In the genomic region with DNA sequence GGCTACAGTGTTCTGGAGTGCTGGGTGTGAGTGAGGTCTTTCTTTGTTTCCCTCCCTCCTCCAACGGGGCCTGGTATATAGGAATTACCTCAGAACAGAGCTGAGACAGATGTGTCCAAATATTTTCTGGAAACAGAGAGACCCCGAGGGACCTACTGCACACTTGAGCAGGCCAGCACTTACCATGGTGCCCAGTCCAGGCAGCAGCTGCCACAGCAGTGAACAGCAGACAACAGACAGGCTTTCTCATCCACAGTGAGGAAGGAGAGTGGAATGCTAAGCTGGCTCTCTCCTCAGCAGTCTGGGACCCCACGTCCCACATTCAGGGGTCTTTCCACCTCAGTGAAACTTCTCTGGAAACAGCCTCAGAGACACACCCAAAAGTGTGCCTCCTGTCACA, we compare ENCODE assay signal across 26 mouse cellular contexts.
DNase-seq lines count a peak whose midpoint lies in the region; ATAC-seq lines count a peak whose summit lies in the region.
"Had no signal": no experiment of that assay in that cellular context is flagged by ENCODE, and none has a peak within 500 bp of the region (broad histone marks: within the 10 kb centered on the region; RNA-seq: fewer than 3 reads in every experiment).

No protein-coding gene starts in this region.

- no peaks in the 10 kb centered on the region for H3K9me3 ChIP-seq in hindbrain, embryonic 13.5 days
- H3K9me3 ChIP-seq in hindbrain, embryonic 10.5 days: no peaks in the 10 kb centered on the region
- H3K9me3 ChIP-seq in neural tube, embryonic 14.5 days (ENCODE audit: control insufficient read depth, low read length): no peaks in the 10 kb centered on the region
- H3K9me3 ChIP-seq in neural tube, embryonic 15.5 days (replicated peaks): no peaks in the 10 kb centered on the region
- H3K9me3 ChIP-seq in hindbrain, embryonic 16.5 days (ENCODE audit: control insufficient read depth, low read length): no peaks in the 10 kb centered on the region
- H3K9me3 ChIP-seq: heart, embryonic 15.5 days; liver, embryonic 13.5 days; neural tube, embryonic 12.5 days; stomach, embryonic 15.5 days had no signal

- no peaks in the 10 kb centered on the region for H3K36me3 ChIP-seq in hindbrain, embryonic 13.5 days
- no peaks in the 10 kb centered on the region for H3K36me3 ChIP-seq in hindbrain, embryonic 10.5 days
- no peaks in the 10 kb centered on the region for H3K36me3 ChIP-seq in neural tube, embryonic 14.5 days (ENCODE audit: control insufficient read depth, insufficient read depth, low read length)
- no peaks in the 10 kb centered on the region for H3K36me3 ChIP-seq in neural tube, embryonic 15.5 days
- H3K36me3 ChIP-seq in hindbrain, embryonic 16.5 days (ENCODE audit: control insufficient read depth, insufficient read depth, low read length): no peaks in the 10 kb centered on the region
- H3K36me3 ChIP-seq: heart, embryonic 15.5 days; liver, embryonic 13.5 days; neural tube, embryonic 12.5 days; stomach, embryonic 15.5 days had no signal

- H3K9ac ChIP-seq in hindbrain, embryonic 13.5 days: no peak overlapping the region
- no peak overlapping the region for H3K9ac ChIP-seq in neural tube, embryonic 14.5 days (replicated peaks; ENCODE audit: low read depth, low read length)
- no peak overlapping the region for H3K9ac ChIP-seq in neural tube, embryonic 15.5 days (replicated peaks)
- no peak overlapping the region for H3K9ac ChIP-seq in hindbrain, embryonic 16.5 days (ENCODE audit: low read depth, low read length)
- H3K9ac ChIP-seq: heart, embryonic 15.5 days; liver, embryonic 13.5 days; neural tube, embryonic 12.5 days; stomach, embryonic 15.5 days had no signal

- DNase-seq in hindbrain, embryonic 10.5 days (ENCODE audit: low spot score): no peak
- DNase-seq in embryo, embryonic 11 days: no peak
- DNase-seq: adrenal gland, postnatal 25 days; B cell, adult 2 months; cerebellum, adult 11-12 months; gastrocnemius, postnatal 10 days; kidney, adult 9 months; kidney, postnatal 14 days; liver, embryonic 13.5 days; lung, adult 18-20 months; lung, postnatal 4 days; midbrain, embryonic 14.5 days; retina, postnatal 1 day; right cerebral cortex, postnatal 14 days had no signal

- no peak overlapping the region for H3K27ac ChIP-seq in hindbrain, embryonic 13.5 days
- no peak overlapping the region for H3K27ac ChIP-seq in hindbrain, embryonic 10.5 days
- no peak overlapping the region for H3K27ac ChIP-seq in neural tube, embryonic 14.5 days (ENCODE audit: low read depth, low read length)
- no peak overlapping the region for H3K27ac ChIP-seq in neural tube, embryonic 15.5 days (replicated peaks)
- no peak overlapping the region; the same call in 1 of the 2 replicates for H3K27ac ChIP-seq in hindbrain, embryonic 16.5 days (ENCODE audit: low read depth, low read length)
- H3K27ac ChIP-seq: heart, embryonic 15.5 days; left cerebral cortex, adult 2 months; liver, embryonic 13.5 days; neural tube, embryonic 12.5 days; stomach, embryonic 15.5 days had no signal

- no peaks in the 10 kb centered on the region for H3K27me3 ChIP-seq in hindbrain, embryonic 13.5 days
- no peaks in the 10 kb centered on the region for H3K27me3 ChIP-seq in hindbrain, embryonic 10.5 days (ENCODE audit: insufficient read depth, poor library complexity, severe bottlenecking)
- H3K27me3 ChIP-seq in neural tube, embryonic 14.5 days (ENCODE audit: control insufficient read depth, insufficient read depth, low read length): no peaks in the 10 kb centered on the region
- H3K27me3 ChIP-seq in neural tube, embryonic 15.5 days (replicated peaks): no peaks in the 10 kb centered on the region
- H3K27me3 ChIP-seq in hindbrain, embryonic 16.5 days (replicated peaks; ENCODE audit: control insufficient read depth, insufficient read depth, low read length): no peaks in the 10 kb centered on the region
- H3K27me3 ChIP-seq: heart, embryonic 15.5 days; liver, embryonic 13.5 days; neural tube, embryonic 12.5 days; stomach, embryonic 15.5 days had no signal

- 54% methylated on average over 3 of the region's 3 CpGs for WGBS in hindbrain, embryonic 13.5 days
- WGBS in hindbrain, embryonic 10.5 days: 70% methylated on average over 3 of the region's 3 CpGs
- 56% methylated on average over 3 of the region's 3 CpGs for WGBS in neural tube, embryonic 14.5 days
- 59% methylated on average over 3 of the region's 3 CpGs for WGBS in neural tube, embryonic 15.5 days
- 52% methylated on average over 3 of the region's 3 CpGs for WGBS in hindbrain, embryonic 16.5 days

- H3K4me2 ChIP-seq in hindbrain, embryonic 13.5 days: no peak overlapping the region
- H3K4me2 ChIP-seq in neural tube, embryonic 14.5 days (ENCODE audit: low read depth, low read length): no peak overlapping the region
- no peak overlapping the region for H3K4me2 ChIP-seq in neural tube, embryonic 15.5 days
- no peak overlapping the region for H3K4me2 ChIP-seq in hindbrain, embryonic 16.5 days (ENCODE audit: low read length)
- H3K4me2 ChIP-seq: heart, embryonic 15.5 days; liver, embryonic 13.5 days; neural tube, embryonic 12.5 days; stomach, embryonic 15.5 days had no signal

- no peak overlapping the region for H3K4me3 ChIP-seq in hindbrain, embryonic 13.5 days
- H3K4me3 ChIP-seq in hindbrain, embryonic 10.5 days: no peak overlapping the region
- H3K4me3 ChIP-seq in neural tube, embryonic 14.5 days (ENCODE audit: low read depth, low read length): no peak overlapping the region
- H3K4me3 ChIP-seq in neural tube, embryonic 15.5 days (replicated peaks): no peak overlapping the region
- no peak overlapping the region for H3K4me3 ChIP-seq in hindbrain, embryonic 16.5 days (ENCODE audit: low read length)
- H3K4me3 ChIP-seq: erythroblast, embryonic 14.5 days; heart, embryonic 15.5 days; left cerebral cortex, adult 2 months; liver, embryonic 13.5 days; neural tube, embryonic 12.5 days; stomach, embryonic 15.5 days had no signal

- H3K4me1 ChIP-seq in hindbrain, embryonic 13.5 days (replicated peaks): no peaks in the 10 kb centered on the region
- no peaks in the 10 kb centered on the region for H3K4me1 ChIP-seq in hindbrain, embryonic 10.5 days (replicated peaks)
- H3K4me1 ChIP-seq in neural tube, embryonic 14.5 days (ENCODE audit: control insufficient read depth, insufficient read depth, low read length): no peaks in the 10 kb centered on the region
- peaks cover 6% of the 10 kb centered on the region; the same call in 1 of the 2 replicates for H3K4me1 ChIP-seq in neural tube, embryonic 15.5 days
- H3K4me1 ChIP-seq in hindbrain, embryonic 16.5 days (ENCODE audit: control insufficient read depth, insufficient read depth, low read depth, low read length): no peaks in the 10 kb centered on the region
- H3K4me1 ChIP-seq: heart, embryonic 15.5 days; liver, embryonic 13.5 days; neural tube, embryonic 12.5 days; stomach, embryonic 15.5 days had no signal

- ATAC-seq in hindbrain, embryonic 13.5 days (ENCODE audit: low FRiP score): peak; percentile 57
- ATAC-seq in neural tube, embryonic 14.5 days (ENCODE audit: low read depth): peak; percentile 60; the same call in 1 of the 2 replicates
- ATAC-seq in neural tube, embryonic 15.5 days (ENCODE audit: low FRiP score): no peak
- ATAC-seq in hindbrain, embryonic 16.5 days: peak; percentile 50; the same call in 1 of the 2 replicates
- ATAC-seq: forebrain, embryonic 16.5 days; intestine, postnatal 0 days; lung, postnatal 0 days had no signal
